Mouse (Mus musculus) MEL (cell line): ENCODE data around the gene Mboat1.

ENCODE experiments used
- CTCF ChIP-seq, 3 experiments: IDR thresholded peaks in 2 of 3; conservative IDR thresholded peaks in 1 of 3; 2 replicates each; pipeline ENCODE4 v1.5.1; 2011 to 2012; ENCODE audit warnings: low read length in 3 of 3, low read depth in 2 of 3, mild to moderate bottlenecking in 2 of 3, improper control_type of control experiment in 1 of 3, inconsistent platforms in 1 of 3, mixed read lengths in 1 of 3, moderate library complexity in 1 of 3; ENCODE audit not compliant: control insufficient read depth in 1 of 3, insufficient read depth in 1 of 3, poor library complexity in 1 of 3, severe bottlenecking in 1 of 3
- EP300 ChIP-seq, 2 experiments: IDR thresholded peaks; 2 replicates each; pipeline ENCODE4 v1.6.1; 2011; ENCODE audit warnings: improper control_type of control experiment in 2 of 2, low read length in 2 of 2, low read depth in 1 of 2, mild to moderate bottlenecking in 1 of 2
- GABPA ChIP-seq: IDR thresholded peaks from 2 replicates; pipeline ENCODE4 v1.6.1; 2012; ENCODE audit warnings: low read depth, mild to moderate bottlenecking, inconsistent platforms, low read length, improper control_type of control experiment, moderate library complexity
- KAT2A ChIP-seq: conservative IDR thresholded peaks from 2 replicates; pipeline ENCODE4 v1.6.1; 2012; ENCODE audit warnings: low read depth, low read length, improper control_type of control experiment, inconsistent platforms
- MAZ ChIP-seq: IDR thresholded peaks from 2 replicates; pipeline ENCODE4 v1.6.1; 2012; ENCODE audit warnings: low read depth, mild to moderate bottlenecking, inconsistent platforms, low read length, improper control_type of control experiment
- MYC ChIP-seq: IDR thresholded peaks from 2 replicates; pipeline ENCODE4 v1.6.1; 2011; ENCODE audit warnings: low read depth, mild to moderate bottlenecking, low read length, improper control_type of control experiment, moderate library complexity
- POLR2A ChIP-seq, 2 experiments: IDR thresholded peaks; 2 replicates each; pipeline ENCODE4 v1.6.1; 2011 to 2012; ENCODE audit warnings: low read length in 2 of 2, mild to moderate bottlenecking in 2 of 2, control low read depth in 1 of 2, improper control_type of control experiment in 1 of 2, low read depth in 1 of 2, moderate library complexity in 1 of 2; ENCODE audit not compliant: control insufficient read depth in 1 of 2, insufficient read depth in 1 of 2, poor library complexity in 1 of 2
- TAL1 ChIP-seq: IDR thresholded peaks from 2 replicates; pipeline ENCODE4 v1.6.1; 2012; ENCODE audit warnings: mild to moderate bottlenecking, inconsistent platforms, low read length, moderate library complexity, mixed read lengths
- TCF12 ChIP-seq: IDR thresholded peaks from 2 replicates; pipeline ENCODE4 v1.6.1; 2014; ENCODE audit warnings: low read depth, mild to moderate bottlenecking, inconsistent platforms, low read length, improper control_type of control experiment, moderate library complexity
- ZNF384 ChIP-seq: IDR thresholded peaks from 2 replicates; pipeline ENCODE4 v1.6.1; 2012; ENCODE audit warnings: low read depth, mild to moderate bottlenecking, inconsistent platforms, low read length, improper control_type of control experiment

GRCm38 (mm10) chr13:30253636-30254264 lies 117.5 kb downstream of the Mboat1 start:
- TF ChIP-seq EP300 (IDR thresholded peaks at IDR 0.05; ENCODE audit: low read depth in 1 of 2, low read length in 2 of 2), result no peak
- no peak for TF ChIP-seq CTCF (IDR thresholded peaks at IDR 0.05 in 2 of 3, conservative IDR thresholded peaks at IDR 0.05 in 1 of 3; ENCODE audit: control insufficient read depth in 1 of 3, insufficient read depth in 1 of 3, low read depth in 2 of 3, low read length in 3 of 3, poor library complexity in 1 of 3, severe bottlenecking in 1 of 3)
- no peak for TF ChIP-seq ZNF384
- TF ChIP-seq POLR2A (IDR thresholded peaks at IDR 0.05; ENCODE audit: control insufficient read depth in 1 of 2, insufficient read depth in 1 of 2, low read depth in 1 of 2, low read length in 2 of 2, poor library complexity in 1 of 2), result no peak
- no peak for TF ChIP-seq KAT2A
- TF ChIP-seq MAZ, result no peak
- no peak for TF ChIP-seq TCF12
- TF ChIP-seq TAL1, result no peak
- TF ChIP-seq GABPA, result no peak
- TF ChIP-seq MYC, result no peak
